Mouse (Mus musculus): ENCODE results near the gene Pnpla1. TPM values are rescaled to one million over a fixed set of nuclear protein-coding genes. Genes with fewer than 3 reads are reported as not detected.
"Not testable (repeated sequence)": the region's sequence is repeated elsewhere in the genome, so short reads cannot be mapped to it uniquely, and the experiment has no call there.

Pnpla1 gene
- polyA plus RNA-seq, 1 experiment from 2014 or later: not detected

GRCm38 (mm10) chr17:28824896-28825295 lies 33.3 kb upstream of the Pnpla1 start:
- no peak overlapping the region for H3K4me2 ChIP-seq (replicated peaks)
- no peaks in the 10 kb centered on the region for H3K9me3 ChIP-seq (replicated peaks)
- no peaks in the 10 kb centered on the region for H3K4me1 ChIP-seq
- no peak overlapping the region for H3K27ac ChIP-seq
- no peak for ATAC-seq (ENCODE audit: low FRiP score)
- H3K4me3 ChIP-seq: no peak overlapping the region
- no peak overlapping the region for H3K9ac ChIP-seq
- H3K36me3 ChIP-seq: peaks cover 95% of the 10 kb centered on the region
- 86% methylated on average over 6 of the region's 6 CpGs for WGBS
- H3K27me3 ChIP-seq: no peaks in the 10 kb centered on the region

- H3K27ac ChIP-seq: no peak overlapping the region
- H3K4me2 ChIP-seq (replicated peaks): no peak overlapping the region
- H3K36me3 ChIP-seq: peaks cover 95% of the 10 kb centered on the region
- H3K4me1 ChIP-seq: no peaks in the 10 kb centered on the region
- no peaks in the 10 kb centered on the region for H3K27me3 ChIP-seq
- H3K4me3 ChIP-seq: no peak overlapping the region
- H3K9ac ChIP-seq: no peak overlapping the region
- WGBS: 93% methylated on average over 6 of the region's 6 CpGs
- no peak for ATAC-seq (ENCODE audit: low FRiP score)
- H3K9me3 ChIP-seq (replicated peaks): no peaks in the 10 kb centered on the region
Observed at GRCm38 (mm10) chr17:28825359-28826041, 32.7 kb upstream of the Pnpla1 start.

- Histone ChIP-seq H3K4me2 (replicated peaks) (no peak overlapping the region), H3K4me1 (no peaks in the 10 kb centered on the region), H3K27me3 (no peaks in the 10 kb centered on the region), H3K27ac (no peak overlapping the region), H3K4me3 (no peak overlapping the region), H3K9ac (no peak overlapping the region), H3K36me3 (peaks cover 93% of the 10 kb centered on the region), H3K9me3 (replicated peaks) (no peaks in the 10 kb centered on the region)
- 91% methylated on average over 8 of the region's 8 CpGs for WGBS
- ATAC-seq (ENCODE audit: low FRiP score): no peak
Observed at GRCm38 (mm10) chr17:28827665-28828231, 30.5 kb upstream of the Pnpla1 start.

- no peaks in the 10 kb centered on the region for H3K27me3 ChIP-seq
- ATAC-seq (ENCODE audit: low FRiP score): no peak
- no peaks in the 10 kb centered on the region for H3K9me3 ChIP-seq (replicated peaks)
- no peaks in the 10 kb centered on the region for H3K4me1 ChIP-seq
- WGBS: 86% methylated on average over 14 of the region's 14 CpGs
- no peak overlapping the region for H3K4me3 ChIP-seq
- H3K27ac ChIP-seq: no peak overlapping the region
- H3K4me2 ChIP-seq (replicated peaks): no peak overlapping the region
- peaks cover 91% of the 10 kb centered on the region for H3K36me3 ChIP-seq
- 0 out of 2 replicates have a peak overlapping the region, but pooled peaks have one; percentile 5 for H3K9ac ChIP-seq
Observed at GRCm38 (mm10) chr17:28829120-28829519, 29.1 kb upstream of the Pnpla1 start.

- no peaks in the 10 kb centered on the region for H3K27me3 ChIP-seq
- no peak overlapping the region for H3K27ac ChIP-seq
- no peaks in the 10 kb centered on the region for H3K4me1 ChIP-seq
- H3K4me3 ChIP-seq: no peak overlapping the region
- 73% methylated on average over 8 of the region's 8 CpGs for WGBS
- no peak overlapping the region for H3K4me2 ChIP-seq (replicated peaks)
- H3K9me3 ChIP-seq (replicated peaks): no peaks in the 10 kb centered on the region
- H3K9ac ChIP-seq: no peak overlapping the region
- ATAC-seq (ENCODE audit: low FRiP score): no peak
- peaks cover 87% of the 10 kb centered on the region for H3K36me3 ChIP-seq
Observed at GRCm38 (mm10) chr17:28831065-28831464, 27.1 kb upstream of the Pnpla1 start.

GRCm38 (mm10) chr17:28832040-28832439 lies 26.2 kb upstream of the Pnpla1 start:
- H3K27ac ChIP-seq: no peak overlapping the region
- H3K27me3 ChIP-seq: no peaks in the 10 kb centered on the region
- H3K4me2 ChIP-seq (replicated peaks): no peak overlapping the region
- WGBS: 88% methylated on average over 9 of the region's 9 CpGs
- no peak for ATAC-seq (ENCODE audit: low FRiP score)
- H3K36me3 ChIP-seq: peaks cover 89% of the 10 kb centered on the region
- H3K9ac ChIP-seq: no peak overlapping the region
- no peak overlapping the region for H3K4me3 ChIP-seq
- H3K9me3 ChIP-seq (replicated peaks): no peaks in the 10 kb centered on the region
- no peaks in the 10 kb centered on the region for H3K4me1 ChIP-seq

- Histone ChIP-seq H3K36me3 (peaks cover 89% of the 10 kb centered on the region), H3K4me3 (no peak overlapping the region), H3K9ac (no peak overlapping the region), H3K27me3 (no peaks in the 10 kb centered on the region), H3K9me3 (replicated peaks) (no peaks in the 10 kb centered on the region), H3K4me1 (no peaks in the 10 kb centered on the region), H3K4me2 (replicated peaks) (no peak overlapping the region), H3K27ac (no peak overlapping the region)
- WGBS: 92% methylated on average over 3 of the region's 3 CpGs
- no peak for ATAC-seq (ENCODE audit: low FRiP score)
Observed at GRCm38 (mm10) chr17:28832875-28833274, 25.3 kb upstream of the Pnpla1 start.

- no peaks in the 10 kb centered on the region for H3K9me3 ChIP-seq (replicated peaks)
- ATAC-seq (ENCODE audit: low FRiP score): no peak
- no peak overlapping the region for H3K4me3 ChIP-seq
- peaks cover 91% of the 10 kb centered on the region for H3K36me3 ChIP-seq
- H3K27me3 ChIP-seq: no peaks in the 10 kb centered on the region
- WGBS: 87% methylated on average over 10 of the region's 10 CpGs
- no peak overlapping the region for H3K9ac ChIP-seq
- H3K4me2 ChIP-seq (replicated peaks): no peak overlapping the region
- H3K27ac ChIP-seq: no peak overlapping the region
- H3K4me1 ChIP-seq: no peaks in the 10 kb centered on the region
Observed at GRCm38 (mm10) chr17:28834676-28835075, 23.5 kb upstream of the Pnpla1 start.

- Histone ChIP-seq H3K27ac (no peak overlapping the region), H3K27me3 (no peaks in the 10 kb centered on the region), H3K4me3 (no peak overlapping the region), H3K36me3 (peaks cover 67% of the 10 kb centered on the region), H3K9ac (no peak overlapping the region), H3K9me3 (replicated peaks) (no peaks in the 10 kb centered on the region), H3K4me2 (replicated peaks) (no peak overlapping the region), H3K4me1 (no peaks in the 10 kb centered on the region)
- no peak for ATAC-seq (ENCODE audit: low FRiP score)
- WGBS: 95% methylated on average over 7 of the region's 7 CpGs
Observed at GRCm38 (mm10) chr17:28837840-28838239, 20.4 kb upstream of the Pnpla1 start.

GRCm38 (mm10) chr17:28841947-28842346 lies 16.3 kb upstream of the Pnpla1 start:
- not testable (repeated sequence) for H3K27ac ChIP-seq; H3K9ac ChIP-seq; H3K4me1 ChIP-seq; H3K27me3 ChIP-seq; H3K9me3 ChIP-seq (replicated peaks); H3K4me2 ChIP-seq (replicated peaks); ATAC-seq (ENCODE audit: low FRiP score); H3K4me3 ChIP-seq
- over 99% methylated on average over 4 of the region's 4 CpGs for WGBS
- peaks cover 33% of the 10 kb centered on the region for H3K36me3 ChIP-seq

- Histone ChIP-seq H3K27ac (no peak overlapping the region), H3K4me2 (replicated peaks) (no peak overlapping the region), H3K9ac (no peak overlapping the region), H3K4me3 (no peak overlapping the region), H3K36me3 (peaks cover 16% of the 10 kb centered on the region), H3K9me3 (replicated peaks) (no peaks in the 10 kb centered on the region), H3K4me1 (no peaks in the 10 kb centered on the region), H3K27me3 (no peaks in the 10 kb centered on the region)
- 90% methylated on average over 5 of the region's 5 CpGs for WGBS
- no peak for ATAC-seq (ENCODE audit: low FRiP score)
Observed at GRCm38 (mm10) chr17:28843665-28844064, 14.5 kb upstream of the Pnpla1 start.

- Histone ChIP-seq H3K9me3 (replicated peaks) (no peaks in the 10 kb centered on the region), H3K36me3 (no peaks in the 10 kb centered on the region), H3K27ac (no peak overlapping the region), H3K4me3 (no peak overlapping the region), H3K4me2 (replicated peaks) (no peak overlapping the region), H3K4me1 (no peaks in the 10 kb centered on the region), H3K9ac (no peak overlapping the region), H3K27me3 (no peaks in the 10 kb centered on the region)
- WGBS: 67% methylated on average over 11 of the region's 11 CpGs
- no peak for ATAC-seq (ENCODE audit: low FRiP score)
Observed at GRCm38 (mm10) chr17:28846974-28847617, 11.1 kb upstream of the Pnpla1 start.

- Histone ChIP-seq H3K36me3 (no peaks in the 10 kb centered on the region), H3K4me2 (replicated peaks) (no peak overlapping the region), H3K4me3 (no peak overlapping the region), H3K27me3 (no peaks in the 10 kb centered on the region), H3K4me1 (no peaks in the 10 kb centered on the region), H3K9me3 (replicated peaks) (0 out of 2 replicates have a peak, but pooled peaks cover 3% of the 10 kb centered on the region), H3K27ac (no peak overlapping the region), H3K9ac (no peak overlapping the region)
- ATAC-seq (ENCODE audit: low FRiP score): no peak
- 96% methylated on average over 5 of the region's 5 CpGs for WGBS
Observed at GRCm38 (mm10) chr17:28850511-28850910, 7.7 kb upstream of the Pnpla1 start.

Data from hindbrain, embryonic 12.5 days (tissue).